Mouse (Mus musculus) E14TG2a.4 (cell line): Measurements from ENCODE around the gene Hmgn2.

ENCODE experiments used
- CTCF ChIP-seq: conservative IDR thresholded peaks from 2 replicates; pipeline ENCODE4 v1.5.1; 2014; ENCODE audit warnings: low read length
- NANOG ChIP-seq: IDR thresholded peaks from 2 replicates; pipeline ENCODE4 v1.6.1; 2014; ENCODE audit warnings: borderline replicate concordance, low read length, mixed read lengths

DNA sequence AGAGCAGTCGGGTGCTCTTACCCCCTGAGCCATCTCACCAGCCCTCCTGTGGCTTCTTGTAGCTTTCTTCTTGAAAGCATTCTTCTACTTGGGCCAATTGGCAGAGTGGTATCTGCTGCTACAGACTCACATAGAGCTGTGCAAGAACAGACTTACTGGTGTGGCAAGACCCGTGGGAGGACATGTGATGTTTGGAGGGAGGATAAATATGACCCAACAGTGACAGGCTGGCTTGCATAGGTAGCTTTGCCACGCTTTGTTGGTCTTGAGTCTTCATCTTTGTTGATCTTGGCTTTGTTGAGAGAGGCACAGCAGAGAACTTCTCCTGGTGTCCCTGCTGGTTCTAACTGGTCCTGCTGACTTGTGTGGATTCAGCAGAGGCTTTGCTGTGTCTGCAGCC is 24.7 kb downstream of the Hmgn2 start:
- TF ChIP-seq CTCF: no peak
- no peak for TF ChIP-seq NANOG
